Mouse (Mus musculus) liver, embryonic 11.5 days (tissue): ENCODE data around the gene Prkg2. TPM values are rescaled to one million over a fixed set of nuclear protein-coding genes. Genes with fewer than 3 reads are reported as not detected.

Experiments
- ATAC-seq: fragments of 200-750 bp; cut with Nextera tagmentation; replicated peaks from 2 replicates; pipeline ENCODE4 v1.8.0; 2017; ENCODE audit warnings: moderate number of reproducible peaks, mild to moderate bottlenecking, moderate TSS enrichment, moderate library complexity; ENCODE audit not compliant: low FRiP score
- DNase-seq: peaks from one replicate; pipeline ENCODE4 v3.0.0-alpha.2; 2017; ENCODE audit warnings: low spot score
- H3K27ac ChIP-seq: fragments of 300-500 bp; sonication (generic); 2 replicates; pipeline ENCODE4 v1.5.1; 2014; ENCODE audit warnings: mild to moderate bottlenecking, low read depth, low read length, control low read depth
- H3K27me3 ChIP-seq: fragments of 300-500 bp; sonication (generic); replicated peaks from 2 replicates; pipeline ENCODE4 v1.6.1; 2014; ENCODE audit warnings: low read length, mixed read lengths; ENCODE audit not compliant: control insufficient read depth, insufficient read depth
- H3K36me3 ChIP-seq: fragments of 300-500 bp; sonication (generic); 2 replicates; pipeline ENCODE4 v1.6.1; 2014; ENCODE audit warnings: mild to moderate bottlenecking, low read length, moderate library complexity, mixed read lengths; ENCODE audit not compliant: control insufficient read depth, insufficient read depth
- H3K4me1 ChIP-seq: fragments of 300-500 bp; sonication (generic); replicated peaks from 2 replicates; pipeline ENCODE4 v1.6.1; 2014; ENCODE audit warnings: low read length, mixed read lengths; ENCODE audit not compliant: control insufficient read depth, insufficient read depth
- H3K4me2 ChIP-seq: fragments of 300-500 bp; sonication (generic); 2 replicates; pipeline ENCODE4 v1.6.1; 2014; ENCODE audit warnings: mild to moderate bottlenecking, control low read depth, moderate library complexity
- H3K4me3 ChIP-seq: fragments of 300-500 bp; sonication (generic); 2 replicates; pipeline ENCODE4 v1.5.1; 2014; ENCODE audit warnings: low read depth, low read length, control low read depth
- H3K9ac ChIP-seq: fragments of 300-500 bp; sonication (generic); 2 replicates; pipeline ENCODE4 v1.6.1; 2014; ENCODE audit warnings: low read depth, low read length, control low read depth
- H3K9me3 ChIP-seq: fragments of 300-500 bp; sonication (generic); 2 replicates; pipeline ENCODE4 v1.6.1; 2016; ENCODE audit warnings: low read length, inconsistent platforms, mixed read lengths; ENCODE audit not compliant: control insufficient read depth
- WGBS: fragments of 180-500 bp; shearing (Covaris S2); extraction: QIAGEN DNeasy Blood & Tissue Kit; methylation state at CpG from one replicate; pipeline ENCODE4 v1.1.7; 2014; 5-methylcytosine and 5-hydroxymethylcytosine counted together
- polyA plus RNA-seq: library from polyadenylated mRNA; unstranded; fragments of >200 nt; fragmentation: Nextera tagmentation; extraction: Ambion mirVana; gene quantifications from 2 replicates; pipeline ENCODE4 v1.2.1, GENCODE M21; 2014

Prkg2 gene
- polyA plus RNA-seq, 1 experiment from 2014 or later, result 0.62 TPM

GRCm38 (mm10) chr5:99026343-99026742, 10.8 kb downstream of the Prkg2 start:
- no peak for ATAC-seq
- Histone ChIP-seq H3K9me3 (no peaks in the 10 kb centered on the region), H3K4me2 (no peak overlapping the region), H3K36me3 (no peaks in the 10 kb centered on the region), H3K4me3 (no peak overlapping the region), H3K27ac (no peak overlapping the region), H3K27me3 (no peaks in the 10 kb centered on the region), H3K9ac (no peak overlapping the region), H3K4me1 (no peaks in the 10 kb centered on the region)
- DNase-seq, result no peak
- WGBS, result 64% methylated on average over 3 of the region's 3 CpGs

- DNase-seq, result no peak
- no peak for ATAC-seq
- Histone ChIP-seq H3K27me3 (no peaks in the 10 kb centered on the region), H3K9me3 (no peaks in the 10 kb centered on the region), H3K4me3 (no peak overlapping the region), H3K4me1 (no peaks in the 10 kb centered on the region), H3K9ac (no peak overlapping the region), H3K4me2 (no peak overlapping the region), H3K36me3 (no peaks in the 10 kb centered on the region), H3K27ac (no peak overlapping the region)
- WGBS, result 87% methylated on average over 6 of the region's 6 CpGs
Measured at GRCm38 (mm10) chr5:99019709-99020108, 17.4 kb downstream of the Prkg2 start.

GRCm38 (mm10) chr5:99015140-99015539, 22.0 kb downstream of the Prkg2 start:
- Histone ChIP-seq H3K36me3 (no peaks in the 10 kb centered on the region), H3K27ac (no peak overlapping the region), H3K27me3 (no peaks in the 10 kb centered on the region), H3K9ac (no peak overlapping the region), H3K4me1 (no peaks in the 10 kb centered on the region), H3K4me2 (no peak overlapping the region), H3K4me3 (no peak overlapping the region), H3K9me3 (no peaks in the 10 kb centered on the region)
- ATAC-seq (no peak), DNase-seq (no peak)
- WGBS, result 67% methylated on average over 3 of the region's 3 CpGs

- H3K36me3 ChIP-seq, result no peaks in the 10 kb centered on the region
- no peaks in the 10 kb centered on the region for H3K4me1 ChIP-seq
- H3K9me3 ChIP-seq, result no peaks in the 10 kb centered on the region
- H3K4me2 ChIP-seq, result no peak overlapping the region
- no peak overlapping the region for H3K27ac ChIP-seq
- no peak overlapping the region for H3K9ac ChIP-seq
- WGBS, result 74% methylated on average over 14 of the region's 14 CpGs
- H3K27me3 ChIP-seq, result no peaks in the 10 kb centered on the region
- no peak for ATAC-seq
- H3K4me3 ChIP-seq, result no peak overlapping the region
- no peak for DNase-seq
Measured at GRCm38 (mm10) chr5:99010448-99011151, 26.6 kb downstream of the Prkg2 start.

DNA sequence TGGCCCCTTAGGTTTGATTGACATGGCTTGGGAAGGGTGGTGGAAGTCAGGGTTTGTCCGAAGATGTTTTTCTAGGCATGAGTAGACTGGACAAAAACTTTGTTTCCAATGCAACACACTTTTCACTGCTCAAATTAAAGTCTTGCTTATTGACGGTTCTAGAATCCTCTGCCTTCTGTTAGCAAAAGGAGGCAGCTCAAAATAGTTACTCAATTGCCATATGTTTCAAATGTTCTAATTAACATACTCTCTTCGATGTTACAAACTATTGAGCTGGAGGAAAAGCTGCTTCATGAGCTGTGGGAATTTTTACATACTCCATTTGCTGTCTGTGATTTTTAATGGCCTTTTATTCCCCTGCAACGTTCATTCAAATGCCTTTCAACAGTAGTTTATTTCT, 39.0 kb downstream of the Prkg2 start:
- DNase-seq, result no peak
- no peaks in the 10 kb centered on the region for H3K4me1 ChIP-seq
- no peak overlapping the region for H3K4me2 ChIP-seq
- WGBS, result 76% methylated on average over 4 of the region's 4 CpGs
- H3K36me3 ChIP-seq, result no peaks in the 10 kb centered on the region
- H3K27ac ChIP-seq, result no peak overlapping the region
- H3K9ac ChIP-seq, result no peak overlapping the region
- no peak for ATAC-seq
- no peaks in the 10 kb centered on the region for H3K9me3 ChIP-seq
- no peaks in the 10 kb centered on the region for H3K27me3 ChIP-seq
- H3K4me3 ChIP-seq, result no peak overlapping the region

DNA sequence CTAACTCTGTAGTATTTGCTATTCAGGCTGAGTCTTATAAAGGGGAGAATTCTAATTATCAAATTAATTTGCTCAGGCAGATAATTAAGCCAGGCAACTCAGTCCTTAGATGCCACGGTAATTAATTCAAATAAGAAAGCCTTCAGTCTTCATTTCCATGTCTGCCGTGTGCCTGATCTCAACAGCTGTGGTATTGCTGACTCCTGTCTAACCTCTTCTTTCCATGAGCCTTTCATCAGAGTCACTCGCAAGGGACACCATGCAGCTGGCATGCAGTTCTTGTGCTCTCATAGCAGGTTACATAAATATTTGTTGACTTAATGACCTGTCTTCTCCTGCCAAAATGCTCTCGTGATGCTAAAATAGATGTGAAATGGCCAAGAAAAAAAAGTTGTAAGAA, 41.4 kb downstream of the Prkg2 start:
- Histone ChIP-seq H3K4me2 (no peak overlapping the region), H3K36me3 (no peaks in the 10 kb centered on the region), H3K4me3 (no peak overlapping the region), H3K4me1 (no peaks in the 10 kb centered on the region), H3K27me3 (no peaks in the 10 kb centered on the region), H3K9me3 (no peaks in the 10 kb centered on the region), H3K9ac (no peak overlapping the region), H3K27ac (no peak overlapping the region)
- ATAC-seq (no peak), DNase-seq (no peak)
- 73% methylated on average over 4 of the region's 4 CpGs for WGBS

- DNase-seq, result no peak
- Histone ChIP-seq H3K9me3 (no peaks in the 10 kb centered on the region), H3K4me1 (no peaks in the 10 kb centered on the region), H3K36me3 (no peaks in the 10 kb centered on the region), H3K4me2 (no peak overlapping the region), H3K4me3 (no peak overlapping the region), H3K27ac (no peak overlapping the region), H3K27me3 (no peaks in the 10 kb centered on the region), H3K9ac (no peak overlapping the region)
- ATAC-seq, result no peak
- 70% methylated on average over 4 of the region's 4 CpGs for WGBS
Measured at GRCm38 (mm10) chr5:98991600-98991999, 45.6 kb downstream of the Prkg2 start.

- Histone ChIP-seq H3K36me3 (no peaks in the 10 kb centered on the region), H3K4me3 (no peak overlapping the region), H3K9ac (no peak overlapping the region), H3K4me2 (no peak overlapping the region), H3K9me3 (no peaks in the 10 kb centered on the region), H3K27me3 (no peaks in the 10 kb centered on the region), H3K27ac (no peak overlapping the region), H3K4me1 (no peaks in the 10 kb centered on the region)
- WGBS, result 54% methylated on average over 1 of the region's 1 CpGs
- no peak for DNase-seq
- ATAC-seq, result no peak
Measured at GRCm38 (mm10) chr5:98987634-98988033, 49.5 kb downstream of the Prkg2 start.

DNA sequence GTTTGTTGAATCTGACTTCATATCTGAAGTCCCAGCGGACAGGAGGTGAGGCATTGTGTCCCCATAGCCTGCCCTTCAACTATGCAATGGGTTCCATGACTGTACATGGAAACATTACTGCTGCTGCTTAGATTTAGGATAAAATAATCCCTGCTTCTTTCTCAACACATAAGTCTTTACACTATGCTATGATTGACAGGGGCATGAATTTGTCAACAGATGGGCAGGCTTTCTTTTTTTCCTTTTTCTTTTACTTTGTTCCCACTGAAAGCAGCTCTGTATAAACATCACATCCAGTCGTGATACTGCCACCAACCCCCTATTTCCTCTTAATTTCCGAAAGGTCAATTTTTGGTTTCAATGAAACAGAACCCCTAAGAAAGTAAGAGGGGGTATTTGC, 50.0 kb downstream of the Prkg2 start:
- ATAC-seq, result no peak
- no peaks in the 10 kb centered on the region for H3K27me3 ChIP-seq
- H3K9ac ChIP-seq, result no peak overlapping the region
- no peak overlapping the region for H3K4me2 ChIP-seq
- H3K36me3 ChIP-seq, result no peaks in the 10 kb centered on the region
- 67% methylated on average over 3 of the region's 3 CpGs for WGBS
- no peak overlapping the region for H3K4me3 ChIP-seq
- no peaks in the 10 kb centered on the region for H3K4me1 ChIP-seq
- H3K9me3 ChIP-seq, result no peaks in the 10 kb centered on the region
- no peak overlapping the region for H3K27ac ChIP-seq
- DNase-seq, result no peak
